Mouse (Mus musculus): Measurements from ENCODE around the gene Olfr849. TPM values are rescaled to one million over a fixed set of nuclear protein-coding genes. Genes with fewer than 3 reads are reported as not detected.

Gene Olfr849
- total RNA-seq (2021) = not detected
- long read RNA-seq, experiment 1 = 0 reads
- long read RNA-seq, experiment 2 = 0 reads

GRCm38 (mm10) chr9:19439966-19440365, at the start of gene Olfr849:
Olfr849 (plus strand) TSS chr9:19440266.
- intact Hi-C loops (cut with DNase I) = no loop called here
- DNase-seq (ENCODE audit: low spot score in 2 of 2) = no peak

- DNase-seq (ENCODE audit: low spot score in 2 of 2) = no peak
- intact Hi-C loops (cut with DNase I) = no loop called here
Measured at GRCm38 (mm10) chr9:19478148-19478547, 38.1 kb downstream of the Olfr849 start, which contains the start of gene Olfr850. Olfr850 (minus strand) TSS chr9:19478248.

GRCm38 (mm10) chr9:19492995-19493394, 52.9 kb downstream of the Olfr849 start, which contains the start of gene Olfr851:
Olfr851 (plus strand) TSS chr9:19493295.
- DNase-seq (ENCODE audit: low spot score in 2 of 2) = no peak
- intact Hi-C loops (cut with DNase I) = no loop called here

Other genes with a start within 250 kb of the Olfr849 start
- gene Olfr843, start 188.3 kb upstream of the Olfr849 start, total RNA-seq (2021) = not detected
- not detected for gene Olfr844, start 123.9 kb upstream of the Olfr849 start, total RNA-seq (2021)
- gene Olfr845, start 103.8 kb upstream of the Olfr849 start, total RNA-seq (2021) = not detected
- gene Olfr846, start 76.3 kb upstream of the Olfr849 start, total RNA-seq (2021) = not detected
- not detected for gene Olfr847, start 61.6 kb upstream of the Olfr849 start, total RNA-seq (2021)
- not detected for gene Olfr850, start 38.0 kb downstream of the Olfr849 start, total RNA-seq (2021)
- gene Olfr851, start 53.0 kb downstream of the Olfr849 start, total RNA-seq (2021) = not detected
- gene Olfr853, start 100.8 kb downstream of the Olfr849 start, total RNA-seq (2021) = not detected
- gene Olfr854, start 127.1 kb downstream of the Olfr849 start, total RNA-seq (2021) = not detected
- gene Olfr855, start 142.4 kb downstream of the Olfr849 start, total RNA-seq (2021) = not detected
- 10 to 100 TPM; 18.7 to 22.3 TPM for gene Zfp317, start 181.8 kb downstream of the Olfr849 start, total RNA-seq (2021)